Mouse (Mus musculus) limb, embryonic 10.5 days (tissue): ENCODE measurements around the gene Uhrf1bp1. TPM values are rescaled to one million over a fixed set of nuclear protein-coding genes. Genes with fewer than 3 reads are reported as not detected.

Source experiments
- DNase-seq: peaks from one replicate; pipeline ENCODE4 v3.0.0-alpha.2; 2017; ENCODE audit warnings: low spot score
- H3K27ac ChIP-seq: fragments of 300-500 bp; sonication (generic); 2 replicates; pipeline ENCODE4 v1.5.1; 2016; ENCODE audit warnings: mild to moderate bottlenecking
- H3K27me3 ChIP-seq: fragments of 300-500 bp; sonication (generic); 2 replicates; pipeline ENCODE4 v1.6.1; 2016; ENCODE audit warnings: low read depth, mild to moderate bottlenecking; ENCODE audit not compliant: poor library complexity, severe bottlenecking
- H3K36me3 ChIP-seq: fragments of 300-500 bp; sonication (generic); 2 replicates; pipeline ENCODE4 v1.6.1; 2016; ENCODE audit warnings: mild to moderate bottlenecking, moderate library complexity
- H3K4me1 ChIP-seq: fragments of 300-500 bp; sonication (generic); 2 replicates; pipeline ENCODE4 v1.6.1; 2016
- H3K4me3 ChIP-seq: fragments of 300-500 bp; sonication (generic); 2 replicates; pipeline ENCODE4 v1.5.1; 2016; ENCODE audit warnings: mild to moderate bottlenecking, moderate library complexity
- H3K9me3 ChIP-seq: fragments of 300-500 bp; sonication (generic); replicated peaks from 2 replicates; pipeline ENCODE4 v1.6.1; 2016; ENCODE audit warnings: mild to moderate bottlenecking
- WGBS: fragments of 180-500 bp; shearing (Covaris S2); methylation state at CpG from one replicate; pipeline ENCODE4 v1.1.7; 2016; 5-methylcytosine and 5-hydroxymethylcytosine counted together
- polyA plus RNA-seq: library from polyadenylated mRNA; unstranded; fragments of >200 nt; fragmentation: Nextera tagmentation; extraction: Ambion mirVana; gene quantifications from 2 replicates; pipeline ENCODE4 v1.2.1, GENCODE M21; 2016

Uhrf1bp1 gene
- polyA plus RNA-seq, 1 experiment from 2014 or later = 10.0 TPM

GRCm38 (mm10) chr17:27908206-27908887 is 52.1 kb downstream of the Uhrf1bp1 start:
- no peaks in the 10 kb centered on the region for H3K9me3 ChIP-seq
- H3K27me3 ChIP-seq = no peaks in the 10 kb centered on the region
- H3K4me3 ChIP-seq = peak overlapping the region; percentile 93
- H3K4me1 ChIP-seq = peaks cover 31% of the 10 kb centered on the region
- WGBS = under 1% methylated on average over 12 of the region's 12 CpGs
- DNase-seq = no peak
- peaks cover 35% of the 10 kb centered on the region for H3K36me3 ChIP-seq
- H3K27ac ChIP-seq = peak overlapping the region; percentile 91

GRCm38 (mm10) chr17:27908888-27909621 is 52.8 kb downstream of the Uhrf1bp1 start, which contains the start of gene Anks1:
Anks1 (plus strand) TSS chr17:27909306.
- Histone ChIP-seq H3K9me3 (no peaks in the 10 kb centered on the region), H3K27me3 (no peaks in the 10 kb centered on the region), H3K4me3 (peak within 1 kb of the TSS; percentile 93), H3K4me1 (peaks cover 31% of the 10 kb centered on the region), H3K27ac (peak within 1 kb of the TSS; percentile 91), H3K36me3 (peaks cover 35% of the 10 kb centered on the region)
- WGBS = under 1% methylated on average over 70 of the region's 78 CpGs
- peak; percentile 97 for DNase-seq

- Histone ChIP-seq H3K36me3 (peaks cover 27% of the 10 kb centered on the region), H3K27me3 (no peaks in the 10 kb centered on the region), H3K9me3 (no peaks in the 10 kb centered on the region), H3K4me3 (peak within 1 kb of the TSS; percentile 93), H3K27ac (peak within 1 kb of the TSS; percentile 91), H3K4me1 (peaks cover 31% of the 10 kb centered on the region)
- no peak for DNase-seq
- 2% methylated on average over 53 of the region's 53 CpGs for WGBS
Measured at GRCm38 (mm10) chr17:27909622-27910500, 53.6 kb downstream of the Uhrf1bp1 start, which contains the start of gene Taf11. Taf11 (minus strand) TSS chr17:27909844.

GRCm38 (mm10) chr17:27911371-27911770 is 55.1 kb downstream of the Uhrf1bp1 start:
- WGBS = 85% methylated on average over 7 of the region's 7 CpGs
- no peak overlapping the region for H3K27ac ChIP-seq
- peaks cover 22% of the 10 kb centered on the region for H3K36me3 ChIP-seq
- H3K4me1 ChIP-seq = peaks cover 29% of the 10 kb centered on the region
- H3K4me3 ChIP-seq = no peak overlapping the region
- no peaks in the 10 kb centered on the region for H3K9me3 ChIP-seq
- no peaks in the 10 kb centered on the region for H3K27me3 ChIP-seq
- DNase-seq = no peak

- H3K36me3 ChIP-seq = peaks cover 22% of the 10 kb centered on the region
- WGBS = 84% methylated on average over 4 of the region's 4 CpGs
- no peak overlapping the region for H3K27ac ChIP-seq
- no peaks in the 10 kb centered on the region for H3K27me3 ChIP-seq
- no peak for DNase-seq
- H3K9me3 ChIP-seq = no peaks in the 10 kb centered on the region
- H3K4me3 ChIP-seq = no peak overlapping the region
- H3K4me1 ChIP-seq = peaks cover 28% of the 10 kb centered on the region
Measured at GRCm38 (mm10) chr17:27914742-27915141, 58.5 kb downstream of the Uhrf1bp1 start.

DNA sequence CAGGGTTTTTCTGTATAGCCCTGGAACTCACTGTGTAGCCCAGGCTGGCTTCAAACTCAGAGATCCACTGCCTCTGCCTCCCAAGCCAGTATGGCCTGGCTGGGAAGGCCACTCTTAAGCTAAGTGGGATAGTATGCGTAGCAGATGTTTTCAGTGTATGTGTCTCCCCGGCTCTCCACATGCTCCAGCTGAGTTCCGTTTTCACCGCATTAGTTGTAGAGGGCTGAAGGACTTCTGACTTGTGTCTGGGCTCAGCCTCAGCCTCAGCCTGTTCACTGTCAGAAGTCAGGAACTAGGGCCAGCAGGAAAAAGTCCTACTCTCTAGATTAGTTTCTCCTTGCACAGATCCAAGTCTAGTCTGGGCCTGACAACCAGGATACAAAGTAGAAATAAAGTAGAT is 60.1 kb downstream of the Uhrf1bp1 start:
- H3K27ac ChIP-seq = no peak overlapping the region
- DNase-seq = no peak
- H3K9me3 ChIP-seq = no peaks in the 10 kb centered on the region
- no peaks in the 10 kb centered on the region for H3K27me3 ChIP-seq
- peaks cover 13% of the 10 kb centered on the region for H3K4me1 ChIP-seq
- WGBS = 84% methylated on average over 4 of the region's 4 CpGs
- no peak overlapping the region for H3K4me3 ChIP-seq
- H3K36me3 ChIP-seq = peaks cover 22% of the 10 kb centered on the region

- no peak overlapping the region for H3K27ac ChIP-seq
- H3K36me3 ChIP-seq = 0 out of 2 replicates have a peak, but pooled peaks cover under 1% of the 10 kb centered on the region
- H3K27me3 ChIP-seq = no peaks in the 10 kb centered on the region
- DNase-seq = no peak
- H3K9me3 ChIP-seq = no peaks in the 10 kb centered on the region
- no peak overlapping the region for H3K4me3 ChIP-seq
- 88% methylated on average over 4 of the region's 4 CpGs for WGBS
- H3K4me1 ChIP-seq = peaks cover 20% of the 10 kb centered on the region
Measured at GRCm38 (mm10) chr17:27920676-27921075, 64.4 kb downstream of the Uhrf1bp1 start.

GRCm38 (mm10) chr17:27922174-27922712 is 66.0 kb downstream of the Uhrf1bp1 start:
- peaks cover 26% of the 10 kb centered on the region for H3K4me1 ChIP-seq
- DNase-seq = no peak
- no peaks in the 10 kb centered on the region for H3K9me3 ChIP-seq
- no peak overlapping the region for H3K4me3 ChIP-seq
- WGBS = 85% methylated on average over 11 of the region's 11 CpGs
- H3K27ac ChIP-seq = no peak overlapping the region
- no peaks in the 10 kb centered on the region for H3K27me3 ChIP-seq
- 0 out of 2 replicates have a peak, but pooled peaks cover 2% of the 10 kb centered on the region for H3K36me3 ChIP-seq

DNA sequence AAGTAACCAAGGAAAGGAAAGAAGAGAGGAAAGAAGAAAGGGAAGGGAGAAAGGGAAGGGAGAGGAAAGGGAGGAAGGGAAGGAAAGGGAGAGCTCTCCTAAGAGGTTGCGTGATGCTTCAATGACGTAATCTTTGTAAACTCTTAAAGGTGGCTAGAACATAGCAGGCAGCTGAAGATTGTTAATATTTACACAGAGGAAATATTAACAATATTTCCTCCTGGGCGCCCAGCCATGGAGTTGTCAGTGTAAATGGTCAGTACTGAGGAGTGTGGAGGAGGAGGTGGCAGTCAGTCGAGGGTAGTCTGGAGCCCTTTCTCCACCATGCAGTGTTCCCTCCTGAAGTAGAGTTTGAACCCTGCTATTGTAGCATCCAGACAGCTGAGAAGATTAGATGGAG is 68.8 kb downstream of the Uhrf1bp1 start:
- DNase-seq = no peak

DNA sequence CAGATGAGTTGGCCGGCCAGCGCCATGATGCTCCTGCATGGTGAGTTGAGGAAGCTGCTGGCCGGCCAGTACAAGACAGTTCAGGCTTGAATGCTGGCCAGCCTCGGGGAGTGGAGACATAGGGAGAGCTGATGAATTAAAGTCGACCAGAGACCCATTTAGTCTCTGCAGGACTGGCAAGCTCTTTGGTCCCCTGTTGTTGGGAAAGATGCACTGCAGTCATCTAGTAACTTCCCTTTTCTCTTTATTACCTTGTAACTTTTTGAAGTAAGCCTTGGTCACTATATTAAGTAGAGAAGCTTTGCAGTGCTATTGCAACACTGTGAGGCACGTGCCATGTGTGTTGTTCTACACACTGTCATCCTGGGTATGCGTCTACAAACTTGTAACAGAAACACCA is 69.3 kb downstream of the Uhrf1bp1 start:
- Histone ChIP-seq H3K4me1 (peaks cover 17% of the 10 kb centered on the region), H3K36me3 (peaks cover 14% of the 10 kb centered on the region), H3K9me3 (no peaks in the 10 kb centered on the region), H3K4me3 (no peak overlapping the region), H3K27me3 (no peaks in the 10 kb centered on the region), H3K27ac (no peak overlapping the region)
- DNase-seq = no peak
- 80% methylated on average over 7 of the region's 7 CpGs for WGBS

More for the DNA sequence above, 68.8 kb downstream of the Uhrf1bp1 start:
- Histone ChIP-seq H3K9me3 (no peaks in the 10 kb centered on the region), H3K27ac (no peak overlapping the region), H3K27me3 (no peaks in the 10 kb centered on the region), H3K36me3 (peaks cover 14% of the 10 kb centered on the region), H3K4me3 (no peak overlapping the region), H3K4me1 (peaks cover 17% of the 10 kb centered on the region)
- WGBS = 93% methylated on average over 4 of the region's 4 CpGs

GRCm38 (mm10) chr17:27930291-27930690 is 74.0 kb downstream of the Uhrf1bp1 start:
- DNase-seq = no peak
- Histone ChIP-seq H3K4me1 (peaks cover 9% of the 10 kb centered on the region; the same call in 1 of the 2 replicates), H3K27ac (no peak overlapping the region), H3K9me3 (no peaks in the 10 kb centered on the region), H3K27me3 (no peaks in the 10 kb centered on the region), H3K36me3 (peaks cover 14% of the 10 kb centered on the region), H3K4me3 (no peak overlapping the region)
- WGBS = 94% methylated on average over 5 of the region's 5 CpGs

- no peak overlapping the region for H3K4me3 ChIP-seq
- H3K4me1 ChIP-seq = peaks cover 5% of the 10 kb centered on the region
- no peaks in the 10 kb centered on the region for H3K27me3 ChIP-seq
- no peaks in the 10 kb centered on the region for H3K9me3 ChIP-seq
- no peak for DNase-seq
- no peak overlapping the region for H3K27ac ChIP-seq
- peaks cover 14% of the 10 kb centered on the region for H3K36me3 ChIP-seq
- WGBS = 89% methylated on average over 4 of the region's 4 CpGs
Measured at GRCm38 (mm10) chr17:27931826-27932225, 75.6 kb downstream of the Uhrf1bp1 start.
